Mouse (Mus musculus): ENCODE results near the gene Ptpn20.

- TF ChIP-seq POLR2A (IDR thresholded peaks at IDR 0.05; ENCODE audit: low read depth, low read length): no peak
- no peak for TF ChIP-seq CTCF (IDR thresholded peaks at IDR 0.05; ENCODE audit: borderline replicate concordance, insufficient read depth, low read length)
Observed at GRCm38 (mm10) chr14:33650721-33651120, 61.7 kb downstream of the Ptpn20 start.

Data from embryonic fibroblast, embryonic 13.5 days (primary cell).